Mouse (Mus musculus) cerebellum, adult 18-20 months (tissue): ENCODE measurements around the gene Erich6b.

Experiments used
- DNase-seq, 2 experiments: peaks; one replicate each; pipeline ENCODE4 v3.0.0; 2021

The Erich6b gene

GRCm38 (mm10) chr14:75642080-75642479 is at the start of gene Erich6b:
TSS of gene Erich6b (plus strand) at chr14:75642259.
- no peak for DNase-seq

- DNase-seq: no peak
These were observed 49.1 kb upstream of the Erich6b start, which contains the start of gene Spert for GRCm38 (mm10) chr14:75592978-75593377. TSS of gene Spert (minus strand) at chr14:75593116.

- no peak for DNase-seq
These were observed 32.9 kb upstream of the Erich6b start for GRCm38 (mm10) chr14:75609176-75609575.

DNA sequence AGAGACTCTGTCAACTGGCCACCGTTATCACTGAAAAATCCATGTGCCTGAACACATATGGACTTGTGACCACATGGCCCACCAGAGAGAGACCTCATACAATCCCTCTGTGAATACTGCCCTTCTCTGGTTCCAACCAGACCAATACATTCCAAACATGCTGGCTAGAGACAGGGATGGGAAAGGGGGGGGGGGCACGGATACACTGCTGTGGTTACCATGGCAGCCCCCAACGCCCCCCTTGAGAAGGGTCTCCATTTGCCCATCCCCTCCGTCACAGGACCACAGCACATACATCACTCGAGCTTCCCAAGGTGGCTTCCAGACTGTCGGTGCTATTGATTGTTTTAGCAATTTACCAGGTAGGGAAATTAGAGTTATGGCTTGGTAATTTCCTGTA is 25.7 kb upstream of the Erich6b start:
- no peak for DNase-seq

DNA sequence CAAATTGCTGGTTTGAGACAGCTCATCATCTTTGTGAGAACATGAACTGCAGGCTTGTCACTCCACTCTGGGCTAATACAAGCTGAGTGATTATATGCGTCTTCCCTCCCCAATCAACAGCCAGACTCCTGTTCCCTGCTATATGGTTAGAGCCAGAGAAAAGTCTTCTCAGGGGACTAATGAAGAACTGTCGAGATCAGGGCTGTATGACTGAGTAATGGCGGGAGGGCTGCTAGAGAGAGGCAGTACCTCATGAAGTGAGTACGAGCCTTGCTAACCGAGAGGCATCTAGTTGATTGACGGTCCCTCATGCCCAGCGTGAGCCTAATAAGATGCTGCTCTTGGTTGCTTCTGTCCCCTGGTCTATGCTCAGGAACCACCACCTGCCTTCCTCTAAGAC is 19.1 kb upstream of the Erich6b start:
- DNase-seq: no peak

GRCm38 (mm10) chr14:75628870-75629269 is 13.2 kb upstream of the Erich6b start:
- DNase-seq: no peak

DNA sequence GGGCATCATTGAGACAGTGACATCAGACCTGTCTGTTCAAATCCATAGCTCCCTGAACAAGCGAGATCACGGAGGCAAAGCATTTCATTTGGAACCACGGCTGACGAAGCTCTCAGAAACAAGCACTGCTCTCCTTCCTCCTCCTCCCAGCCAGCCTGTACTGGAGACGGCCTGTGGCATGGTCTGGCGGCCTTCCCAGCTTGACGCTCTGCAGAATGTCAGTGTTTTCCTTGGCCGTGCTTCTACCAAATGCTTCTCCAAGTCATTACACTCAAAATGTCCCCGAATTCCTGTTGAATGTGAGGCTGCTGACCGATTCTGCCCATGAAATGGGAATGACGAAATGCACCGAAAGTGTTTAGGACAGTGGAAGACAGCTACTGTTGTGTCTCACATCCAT is 6.7 kb upstream of the Erich6b start:
- peak; percentile 79 for DNase-seq

DNA sequence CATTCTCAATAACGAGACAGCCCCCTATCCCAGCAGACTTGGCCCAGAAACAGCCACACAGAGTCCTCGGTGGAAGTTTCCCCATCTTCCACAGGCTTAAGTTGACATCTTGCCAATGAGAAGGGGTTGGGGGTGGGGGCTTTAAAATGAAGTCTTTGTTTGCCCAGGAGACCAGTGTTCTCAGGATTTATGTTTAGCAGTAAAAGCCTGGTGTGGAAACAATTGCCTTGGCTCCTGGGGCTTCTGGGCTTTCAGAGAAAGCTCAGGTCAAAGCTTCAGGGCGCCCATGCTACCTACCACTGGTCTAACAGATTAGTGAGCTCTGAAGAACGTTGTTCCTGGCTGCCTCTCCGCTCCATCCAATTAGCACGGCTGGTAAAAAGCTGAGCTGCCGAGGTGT is 6.0 kb upstream of the Erich6b start:
- DNase-seq: no peak

GRCm38 (mm10) chr14:75637641-75638040 is 4.4 kb upstream of the Erich6b start:
- DNase-seq: peak; percentile 66 to 67

GRCm38 (mm10) chr14:75640846-75641245 is 1.2 kb upstream of the Erich6b start:
- peak; percentile 19 to 31 for DNase-seq

- no peak for DNase-seq
These were observed 690 bp upstream of the Erich6b start for GRCm38 (mm10) chr14:75641369-75641768.

- no peak for DNase-seq
These were observed 3.4 kb downstream of the Erich6b start for GRCm38 (mm10) chr14:75645461-75645860.

- no peak for DNase-seq
These were observed 4.0 kb downstream of the Erich6b start for GRCm38 (mm10) chr14:75646060-75646459.

GRCm38 (mm10) chr14:75646968-75647829 is 5.1 kb downstream of the Erich6b start:
- no peak for DNase-seq

DNA sequence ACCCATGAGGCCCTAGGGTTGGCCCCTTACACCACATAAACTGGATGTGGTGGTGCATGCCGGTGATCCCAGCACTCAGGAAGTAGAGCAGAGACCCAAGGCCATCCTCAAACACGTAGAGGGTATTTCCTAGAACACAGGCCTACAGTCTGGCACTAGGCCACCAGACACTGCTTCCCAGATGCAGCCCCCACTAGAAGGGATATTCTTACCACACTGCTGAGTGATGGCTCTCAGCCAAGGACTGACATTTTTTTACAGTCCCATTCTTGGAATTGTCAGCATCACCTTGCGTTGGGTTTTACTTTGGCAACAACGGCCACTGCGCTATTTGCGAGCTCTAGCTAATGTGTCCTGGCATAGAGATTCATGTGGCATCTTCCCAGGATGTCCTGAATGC is 18.9 kb downstream of the Erich6b start:
- no peak for DNase-seq

GRCm38 (mm10) chr14:75661548-75661947 is 19.5 kb downstream of the Erich6b start:
- no peak for DNase-seq

DNA sequence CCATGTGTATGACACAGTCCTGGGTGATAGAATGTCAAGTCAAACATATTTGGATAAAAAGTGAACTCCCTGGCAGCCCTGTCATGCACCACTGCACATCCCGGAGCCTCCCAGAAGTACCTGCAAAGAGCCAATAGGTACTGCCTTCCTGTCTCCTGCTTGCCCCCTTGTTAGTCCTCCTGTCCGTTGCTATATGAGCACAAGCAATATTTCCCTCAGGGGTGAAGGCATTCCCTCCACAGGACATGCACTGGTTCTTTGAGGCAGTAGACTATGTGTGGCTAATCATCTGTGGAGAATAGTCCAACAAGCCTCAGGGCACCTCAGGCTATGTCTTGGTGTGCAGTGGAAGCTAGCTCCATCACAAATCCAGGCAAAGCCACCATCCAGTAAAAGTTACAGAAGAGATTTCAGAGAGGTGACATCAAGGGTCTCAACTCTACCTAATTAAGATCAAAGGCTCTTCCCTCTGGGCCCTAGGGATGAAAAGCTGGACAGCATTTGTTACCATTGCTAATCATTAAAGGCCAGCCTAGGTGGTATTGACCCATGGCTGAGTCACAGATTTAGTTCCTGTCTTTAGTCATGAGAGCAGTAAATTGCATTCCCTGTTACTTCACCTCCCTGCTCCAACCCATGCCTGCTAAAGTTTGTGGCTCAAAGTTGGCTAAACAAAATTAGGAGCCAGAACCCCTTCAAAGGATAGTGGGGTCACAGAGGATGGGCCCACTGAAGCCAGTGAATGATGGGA is 23.5 kb downstream of the Erich6b start:
- DNase-seq: no peak

DNA sequence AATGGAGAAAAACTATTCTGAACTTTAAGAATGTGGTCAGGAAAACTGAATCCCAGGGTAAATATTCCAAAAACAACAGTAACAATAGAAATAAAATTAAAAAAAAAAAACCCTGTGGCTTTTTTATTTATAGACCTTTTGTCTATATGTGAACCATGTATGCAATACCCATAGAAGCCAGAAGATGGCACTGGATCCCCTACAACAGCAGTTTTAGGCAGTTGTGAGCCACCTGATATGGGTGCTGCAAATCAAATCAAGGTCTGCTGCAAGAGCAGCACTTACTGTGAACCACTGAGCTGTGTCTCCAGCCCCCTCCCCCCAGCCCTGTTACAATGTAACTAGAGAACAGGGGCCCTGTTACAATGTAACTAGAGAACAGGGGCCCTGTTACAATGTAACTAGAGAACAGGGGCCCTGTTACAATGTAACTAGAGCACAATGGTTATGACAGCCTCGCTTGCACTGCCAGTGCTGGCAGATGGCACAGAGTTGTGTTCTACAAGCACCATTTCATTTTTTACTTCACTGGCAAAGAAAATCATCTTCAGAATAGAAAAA is 27.1 kb downstream of the Erich6b start:
- no peak for DNase-seq

- no peak for DNase-seq
These were observed 34.3 kb downstream of the Erich6b start for GRCm38 (mm10) chr14:75676316-75676715.

DNA sequence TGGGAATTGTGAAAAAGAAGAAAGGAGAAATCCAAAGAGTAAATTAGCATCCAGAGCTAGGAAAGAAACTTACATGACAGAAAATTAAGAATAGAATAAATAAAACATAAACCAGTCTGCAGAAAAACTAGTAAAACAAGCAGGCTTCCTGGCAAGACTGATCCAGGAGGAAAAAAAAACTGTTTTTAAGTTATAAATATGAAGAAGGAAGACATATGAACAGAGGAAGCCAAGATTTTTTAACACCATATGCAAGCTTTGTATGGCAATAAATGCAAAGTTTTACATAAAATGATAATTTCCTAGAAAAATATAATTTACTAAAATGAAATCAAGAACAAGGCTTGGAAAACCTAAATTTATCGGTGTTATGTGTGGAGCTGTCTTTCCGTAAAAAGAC is 48.4 kb downstream of the Erich6b start:
- DNase-seq: no peak

GRCm38 (mm10) chr14:75696096-75696495 is 54.0 kb downstream of the Erich6b start:
- DNase-seq: no peak

GRCm38 (mm10) chr14:75697928-75698327 is 55.9 kb downstream of the Erich6b start:
- no peak for DNase-seq

GRCm38 (mm10) chr14:75706647-75707046 is 64.6 kb downstream of the Erich6b start:
- no peak for DNase-seq

DNA sequence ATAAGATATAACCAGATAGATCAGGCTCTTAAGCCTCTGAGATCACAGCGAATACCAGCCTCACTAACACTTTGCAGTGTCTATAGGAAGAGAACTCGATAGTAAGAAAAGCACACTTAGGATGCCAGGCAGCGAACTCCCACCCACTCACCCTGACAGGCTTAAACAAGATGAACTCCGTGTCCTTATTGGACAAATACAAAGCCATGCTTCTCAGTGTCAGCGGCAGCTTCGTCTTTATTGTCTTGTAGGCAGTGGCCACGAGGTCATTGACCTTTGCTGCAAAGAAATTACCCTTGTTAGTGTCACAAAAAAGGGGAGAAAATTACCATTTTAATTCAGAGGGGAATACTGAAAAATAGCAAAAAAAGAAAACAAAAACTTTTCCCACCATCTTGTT is 65.7 kb downstream of the Erich6b start:
- no peak for DNase-seq
